Mouse (Mus musculus) cerebellum, adult 2 months (tissue): ENCODE data around the gene Prss53.

Source experiments
- CTCF ChIP-seq: fragments of 200-500 bp; IDR thresholded peaks from 2 replicates; pipeline ENCODE4 v1.5.1; 2011; ENCODE audit warnings: low read depth, mild to moderate bottlenecking, control low read depth, low read length, moderate library complexity, borderline replicate concordance; ENCODE audit not compliant: insufficient read depth
- POLR2A ChIP-seq: fragments of 200-500 bp; IDR thresholded peaks from 2 replicates; pipeline ENCODE4 v1.6.1; 2011; ENCODE audit warnings: low read length, control low read depth, borderline replicate concordance; ENCODE audit not compliant: insufficient read depth

DNA sequence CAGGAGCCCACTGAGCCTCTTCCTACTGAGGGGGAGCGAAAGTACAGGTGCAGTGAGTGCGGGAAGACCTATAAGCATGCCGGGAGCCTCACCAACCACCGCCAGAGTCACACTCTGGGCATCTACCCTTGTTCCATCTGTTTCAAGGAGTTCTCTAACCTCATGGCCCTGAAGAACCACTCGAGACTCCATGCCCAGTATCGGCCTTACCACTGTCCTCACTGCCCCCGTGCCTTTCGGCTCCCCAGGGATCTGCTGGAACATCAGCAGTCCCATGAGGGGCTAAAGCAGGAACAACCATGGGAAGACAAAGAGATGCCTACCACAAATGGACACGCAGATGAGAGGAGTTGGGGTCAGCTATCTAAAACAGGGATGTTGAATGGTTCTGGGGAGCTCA lies 11.5 kb downstream of the Prss53 start:
- TF ChIP-seq POLR2A (no peak), CTCF (no peak)
